Mouse (Mus musculus) hindbrain, embryonic 15.5 days (tissue): ENCODE data around the gene B3gnt9. TPM values are rescaled to one million over a fixed set of nuclear protein-coding genes. Genes with fewer than 3 reads are reported as not detected.
"Not testable (repeated sequence)": the region's sequence is repeated elsewhere in the genome, so short reads cannot be mapped to it uniquely, and the experiment has no call there.

ENCODE experiments used
- ATAC-seq: fragments of 200-750 bp; cut with Nextera tagmentation; 2 replicates; pipeline ENCODE4 v1.8.0; 2017; ENCODE audit warnings: low read depth, moderate number of reproducible peaks, moderate TSS enrichment; ENCODE audit not compliant: low FRiP score
- H3K27ac ChIP-seq: fragments of 300-500 bp; sonication (generic); replicated peaks from 2 replicates; pipeline ENCODE4 v1.5.1; 2015; ENCODE audit warnings: mild to moderate bottlenecking, inconsistent platforms
- H3K27me3 ChIP-seq: fragments of 300-500 bp; sonication (generic); 2 replicates; pipeline ENCODE4 v1.6.1; 2015; ENCODE audit warnings: control low read depth, inconsistent platforms
- H3K36me3 ChIP-seq: fragments of 300-500 bp; sonication (generic); 2 replicates; pipeline ENCODE4 v1.6.1; 2015; ENCODE audit warnings: control low read depth, inconsistent platforms
- H3K4me1 ChIP-seq: fragments of 300-500 bp; sonication (generic); replicated peaks from 2 replicates; pipeline ENCODE4 v1.6.1; 2015; ENCODE audit warnings: control low read depth, inconsistent platforms
- H3K4me2 ChIP-seq: fragments of 300-500 bp; sonication (generic); 2 replicates; pipeline ENCODE4 v1.6.1; 2015; ENCODE audit warnings: moderate library complexity, mild to moderate bottlenecking, inconsistent platforms
- H3K4me3 ChIP-seq: fragments of 300-500 bp; sonication (generic); 2 replicates; pipeline ENCODE4 v1.5.1; 2015; ENCODE audit warnings: mild to moderate bottlenecking, inconsistent platforms
- H3K9ac ChIP-seq: fragments of 300-500 bp; sonication (generic); 2 replicates; pipeline ENCODE4 v1.6.1; 2015; ENCODE audit warnings: inconsistent platforms
- H3K9me3 ChIP-seq: fragments of 300-500 bp; sonication (generic); 2 replicates; pipeline ENCODE4 v1.6.1; 2016; ENCODE audit warnings: control low read depth, inconsistent platforms
- WGBS: fragments of 180-500 bp; shearing (Covaris S2); methylation state at CpG from one replicate; pipeline ENCODE4 v1.1.7; 2015; 5-methylcytosine and 5-hydroxymethylcytosine counted together
- polyA plus RNA-seq: library from polyadenylated mRNA; unstranded; fragments of >200 nt; fragmentation: Nextera tagmentation; extraction: Ambion mirVana; gene quantifications from 2 replicates; pipeline ENCODE4 v1.2.1, GENCODE M21; 2015

The B3gnt9 gene
- polyA plus RNA-seq, 1 experiment from 2014 or later, result 9.9 TPM

- not testable (repeated sequence) for ATAC-seq, H3K9ac ChIP-seq, H3K4me3 ChIP-seq, H3K27me3 ChIP-seq, H3K4me2 ChIP-seq, H3K27ac ChIP-seq, H3K36me3 ChIP-seq, H3K9me3 ChIP-seq
- peaks cover 32% of the 10 kb centered on the region for H3K4me1 ChIP-seq
- 62% methylated on average over 3 of the region's 3 CpGs for WGBS
These were observed 36.8 kb upstream of the B3gnt9 start for GRCm38 (mm10) chr8:105291802-105292201.

- H3K4me3 ChIP-seq, H3K4me2 ChIP-seq, H3K36me3 ChIP-seq, ATAC-seq, H3K27ac ChIP-seq, H3K27me3 ChIP-seq, H3K9ac ChIP-seq, H3K9me3 ChIP-seq: not testable (repeated sequence)
- 85% methylated on average over 8 of the region's 8 CpGs for WGBS
- H3K4me1 ChIP-seq, result peaks cover 35% of the 10 kb centered on the region
These were observed 36.4 kb upstream of the B3gnt9 start for GRCm38 (mm10) chr8:105291364-105291763.

GRCm38 (mm10) chr8:105290554-105291314, 35.8 kb upstream of the B3gnt9 start:
- Histone ChIP-seq H3K4me2 (peak overlapping the region; percentile 69), H3K27me3 (no peaks in the 10 kb centered on the region), H3K4me1 (peaks cover 42% of the 10 kb centered on the region), H3K9ac (0 out of 2 replicates have a peak overlapping the region, but pooled peaks have one; percentile 40), H3K9me3 (no peaks in the 10 kb centered on the region), H3K36me3 (no peaks in the 10 kb centered on the region), H3K4me3 (peak overlapping the region; percentile 56), H3K27ac (no peak overlapping the region)
- WGBS, result 5% methylated on average over 31 of the region's 31 CpGs
- ATAC-seq, result peak; percentile 1; the same call in 1 of the 2 replicates

GRCm38 (mm10) chr8:105289805-105290460, 35.0 kb upstream of the B3gnt9 start, which contains the start of gene 4931428F04Rik:
4931428F04Rik (minus strand) TSS chr8:105289864.
- peaks cover 7% of the 10 kb centered on the region for H3K36me3 ChIP-seq
- no peaks in the 10 kb centered on the region for H3K27me3 ChIP-seq
- H3K4me3 ChIP-seq, result peak within 1 kb of the TSS; percentile 56
- H3K4me2 ChIP-seq, result peak within 1 kb of the TSS; percentile 69
- no peaks in the 10 kb centered on the region for H3K9me3 ChIP-seq
- peak within 1 kb of the TSS; percentile 94 for H3K27ac ChIP-seq
- H3K9ac ChIP-seq, result peak within 1 kb of the TSS; percentile 40
- WGBS, result 2% methylated on average over 43 of the region's 43 CpGs
- ATAC-seq, result peak; percentile 6
- peaks cover 50% of the 10 kb centered on the region for H3K4me1 ChIP-seq

GRCm38 (mm10) chr8:105288958-105289732, 34.2 kb upstream of the B3gnt9 start:
- Histone ChIP-seq H3K27ac (peak overlapping the region; percentile 94), H3K27me3 (no peaks in the 10 kb centered on the region), H3K9ac (peak overlapping the region; percentile 40), H3K4me3 (peak overlapping the region; percentile 56), H3K9me3 (no peaks in the 10 kb centered on the region), H3K4me2 (peak overlapping the region; percentile 69), H3K4me1 (peaks cover 51% of the 10 kb centered on the region), H3K36me3 (peaks cover 13% of the 10 kb centered on the region)
- under 1% methylated on average over 53 of the region's 53 CpGs for WGBS
- ATAC-seq, result peak; percentile 91

GRCm38 (mm10) chr8:105288231-105288630, 33.3 kb upstream of the B3gnt9 start:
- Histone ChIP-seq H3K9me3 (no peaks in the 10 kb centered on the region), H3K36me3 (peaks cover 13% of the 10 kb centered on the region), H3K27ac (peak overlapping the region; percentile 94), H3K9ac (peak overlapping the region; percentile 40), H3K4me2 (peak overlapping the region; percentile 69), H3K4me1 (peaks cover 51% of the 10 kb centered on the region), H3K27me3 (no peaks in the 10 kb centered on the region), H3K4me3 (peak overlapping the region; percentile 56)
- no peak for ATAC-seq
- WGBS, result 70% methylated on average over 5 of the region's 5 CpGs

- Histone ChIP-seq H3K9ac (0 out of 2 replicates have a peak overlapping the region, but pooled peaks have one; percentile 18), H3K27me3 (no peaks in the 10 kb centered on the region), H3K27ac (no peak overlapping the region), H3K36me3 (peaks cover 26% of the 10 kb centered on the region), H3K4me3 (peak overlapping the region; percentile 7; the same call in 1 of the 2 replicates), H3K4me2 (peak overlapping the region; percentile 69), H3K9me3 (no peaks in the 10 kb centered on the region), H3K4me1 (peaks cover 51% of the 10 kb centered on the region)
- WGBS, result 87% methylated on average over 4 of the region's 4 CpGs
- no peak for ATAC-seq
These were observed 32.0 kb upstream of the B3gnt9 start for GRCm38 (mm10) chr8:105286907-105287306.

- WGBS, result 43% methylated on average over 12 of the region's 12 CpGs
- H3K4me2 ChIP-seq, result peak overlapping the region; percentile 69
- no peak overlapping the region for H3K9ac ChIP-seq
These were observed 30.6 kb upstream of the B3gnt9 start for GRCm38 (mm10) chr8:105285514-105285913.

GRCm38 (mm10) chr8:105283074-105283473, 28.1 kb upstream of the B3gnt9 start:
- no peak for ATAC-seq
- no peak overlapping the region for H3K4me2 ChIP-seq
- peaks cover 37% of the 10 kb centered on the region for H3K36me3 ChIP-seq
- no peak overlapping the region for H3K27ac ChIP-seq
- peaks cover 41% of the 10 kb centered on the region for H3K4me1 ChIP-seq
- no peak overlapping the region for H3K4me3 ChIP-seq
- H3K9ac ChIP-seq, result no peak overlapping the region
- WGBS, result 22% methylated on average over 22 of the region's 23 CpGs
- no peaks in the 10 kb centered on the region for H3K9me3 ChIP-seq
- peaks cover 13% of the 10 kb centered on the region; the same call in 1 of the 2 replicates for H3K27me3 ChIP-seq

More at GRCm38 (mm10) chr8:105285514-105285913, 30.6 kb upstream of the B3gnt9 start:
- Histone ChIP-seq H3K27ac (no peak overlapping the region), H3K36me3 (peaks cover 32% of the 10 kb centered on the region), H3K4me3 (no peak overlapping the region), H3K9me3 (no peaks in the 10 kb centered on the region), H3K27me3 (no peaks in the 10 kb centered on the region), H3K4me1 (peaks cover 48% of the 10 kb centered on the region)
- no peak for ATAC-seq

GRCm38 (mm10) chr8:105282239-105282638, 27.3 kb upstream of the B3gnt9 start:
- no peak overlapping the region for H3K4me3 ChIP-seq
- no peak overlapping the region for H3K9ac ChIP-seq
- H3K27ac ChIP-seq, result no peak overlapping the region
- 88% methylated on average over 4 of the region's 4 CpGs for WGBS
- peaks cover 19% of the 10 kb centered on the region; the same call in 1 of the 2 replicates for H3K27me3 ChIP-seq
- peaks cover 37% of the 10 kb centered on the region for H3K36me3 ChIP-seq
- ATAC-seq, result no peak
- peaks cover 33% of the 10 kb centered on the region for H3K4me1 ChIP-seq
- H3K9me3 ChIP-seq, result no peaks in the 10 kb centered on the region
- H3K4me2 ChIP-seq, result no peak overlapping the region

GRCm38 (mm10) chr8:105281821-105282220, 26.9 kb upstream of the B3gnt9 start:
- Histone ChIP-seq H3K27ac (no peak overlapping the region), H3K4me2 (no peak overlapping the region), H3K4me3 (no peak overlapping the region), H3K36me3 (peaks cover 37% of the 10 kb centered on the region), H3K9ac (no peak overlapping the region), H3K27me3 (peaks cover 19% of the 10 kb centered on the region; the same call in 1 of the 2 replicates), H3K4me1 (peaks cover 30% of the 10 kb centered on the region), H3K9me3 (no peaks in the 10 kb centered on the region)
- ATAC-seq, result no peak
- WGBS, result 87% methylated on average over 12 of the region's 12 CpGs
